Mouse (Mus musculus): ENCODE results near the gene Ahdc1. TPM values are rescaled to one million over a fixed set of nuclear protein-coding genes. Genes with fewer than 3 reads are reported as not detected.
A peak's percentile ranks its signal among the peaks of the same experiment; 100 is the strongest.
"Not testable (repeated sequence)": the region's sequence is repeated elsewhere in the genome, so short reads cannot be mapped to it uniquely, and the experiment has no call there.

Ahdc1 gene
- total RNA-seq, 1 experiment from 2014 or later, result 65.0 TPM

GRCm38 (mm10) chr4:133079416-133080113 is 68.5 kb downstream of the Ahdc1 start:
- DNase-seq, result no peak

GRCm38 (mm10) chr4:133080862-133081261 is 69.8 kb downstream of the Ahdc1 start:
- DNase-seq, result no peak

GRCm38 (mm10) chr4:133082216-133082773 is 71.2 kb downstream of the Ahdc1 start:
- DNase-seq, result peak; percentile 62

GRCm38 (mm10) chr4:133083991-133084861 is 73.2 kb downstream of the Ahdc1 start:
- DNase-seq, result peak; percentile 70

- peak; percentile 79 for DNase-seq
Observed at GRCm38 (mm10) chr4:133085011-133085782, 74.1 kb downstream of the Ahdc1 start.

GRCm38 (mm10) chr4:133085783-133086342 is 74.8 kb downstream of the Ahdc1 start:
- DNase-seq, result no peak

- no peak for DNase-seq
Observed at GRCm38 (mm10) chr4:133087177-133087714, 76.2 kb downstream of the Ahdc1 start.

GRCm38 (mm10) chr4:133087835-133088234 is 76.8 kb downstream of the Ahdc1 start:
- peak; percentile 53 for DNase-seq

GRCm38 (mm10) chr4:133089319-133089718 is 78.3 kb downstream of the Ahdc1 start:
- no peak for DNase-seq

GRCm38 (mm10) chr4:133089802-133090201 is 78.7 kb downstream of the Ahdc1 start:
- no peak for DNase-seq

GRCm38 (mm10) chr4:133090276-133090719 is 79.2 kb downstream of the Ahdc1 start:
- no peak for DNase-seq

GRCm38 (mm10) chr4:133090720-133091458 is 79.8 kb downstream of the Ahdc1 start:
- peak; percentile 65 for DNase-seq

GRCm38 (mm10) chr4:133091459-133091785 is 80.4 kb downstream of the Ahdc1 start:
- DNase-seq, result no peak

GRCm38 (mm10) chr4:133092453-133092901 is 81.4 kb downstream of the Ahdc1 start:
- peak; percentile 77 for DNase-seq

- no peak for DNase-seq
Observed at GRCm38 (mm10) chr4:133093056-133093455, 82.0 kb downstream of the Ahdc1 start.

- DNase-seq, result no peak
Observed at GRCm38 (mm10) chr4:133093481-133094033, 82.5 kb downstream of the Ahdc1 start.

GRCm38 (mm10) chr4:133094255-133094654 is 83.2 kb downstream of the Ahdc1 start:
- no peak for DNase-seq

- DNase-seq, result peak; percentile 94
Observed at GRCm38 (mm10) chr4:133094936-133095733, 84.1 kb downstream of the Ahdc1 start.

GRCm38 (mm10) chr4:133095734-133096065 is 84.6 kb downstream of the Ahdc1 start:
- DNase-seq, result not testable (repeated sequence)

- DNase-seq, result not testable (repeated sequence)
Observed at GRCm38 (mm10) chr4:133096671-133097070, 85.6 kb downstream of the Ahdc1 start.
